Mouse (Mus musculus): ENCODE results near the gene Fat4.

Fat4 gene

DNA sequence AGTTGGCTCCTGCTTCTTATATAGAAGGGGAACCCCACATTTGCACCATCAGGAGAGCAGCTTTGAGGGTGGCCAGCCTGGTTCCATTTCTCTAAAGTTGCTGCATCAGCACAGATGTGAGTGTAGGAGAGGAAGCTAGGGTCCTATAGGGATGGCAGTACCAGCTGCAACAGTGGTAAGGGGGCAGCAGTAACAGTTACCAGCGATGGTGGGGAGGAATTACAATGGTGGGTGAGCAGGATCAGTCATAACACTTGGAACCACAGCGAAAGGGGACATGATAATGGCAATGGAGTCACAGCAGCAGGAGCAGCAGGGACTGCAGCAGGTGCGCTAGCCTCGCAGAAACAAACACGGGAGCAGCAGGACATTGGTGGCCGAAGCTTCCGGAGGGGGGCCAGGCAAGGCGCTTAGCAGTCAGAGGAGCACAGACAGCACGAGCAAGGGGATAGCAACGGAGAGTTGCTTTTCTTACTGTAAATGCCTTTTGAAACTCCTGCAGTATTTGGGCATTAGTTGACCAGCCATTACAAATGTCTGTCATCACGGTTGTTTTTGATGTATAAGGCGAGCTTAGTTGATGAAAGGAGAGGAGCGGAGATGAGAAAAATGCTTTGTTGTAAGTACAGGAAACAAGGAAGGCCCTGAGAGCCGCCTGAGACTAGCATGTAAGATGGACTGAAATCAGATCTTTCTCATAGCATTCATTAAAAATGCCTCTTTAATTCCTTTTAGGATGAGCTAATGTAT is 21.1 kb downstream of the Fat4 start:
- DNase-seq (ENCODE audit: low read depth, low spot score), result no peak

DNA sequence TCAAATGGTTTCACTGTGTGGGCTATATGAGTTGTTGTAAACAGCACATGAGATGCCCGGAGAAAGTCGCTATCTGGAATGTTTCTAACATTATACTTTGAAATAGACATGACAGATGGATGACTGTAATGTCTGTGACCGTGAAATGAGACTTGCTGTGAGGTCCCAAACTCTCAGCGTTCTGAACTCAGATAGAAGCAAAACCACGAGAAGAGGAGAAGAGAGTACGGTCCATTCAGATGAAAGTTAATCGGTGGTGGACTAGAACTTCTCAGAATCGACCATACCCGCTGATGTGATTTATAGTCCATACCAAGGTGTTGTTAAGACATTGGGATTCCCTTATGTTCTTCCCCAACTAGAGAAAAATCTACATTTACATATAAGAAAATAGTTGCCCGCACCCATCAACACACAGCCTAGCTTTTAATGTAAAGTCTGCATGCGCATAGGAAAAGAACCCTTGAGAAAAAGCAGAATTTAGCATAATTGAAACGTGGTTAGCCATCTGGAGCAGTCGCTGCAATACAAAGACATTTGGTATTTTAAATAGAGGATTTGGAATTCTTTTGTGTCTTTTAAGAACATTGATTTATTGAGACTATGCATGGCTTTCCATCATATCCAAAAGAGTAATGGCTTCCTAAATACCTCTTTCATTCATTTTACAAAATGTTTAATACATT is 21.8 kb downstream of the Fat4 start:
- no peak for DNase-seq (ENCODE audit: low read depth, low spot score)

DNA sequence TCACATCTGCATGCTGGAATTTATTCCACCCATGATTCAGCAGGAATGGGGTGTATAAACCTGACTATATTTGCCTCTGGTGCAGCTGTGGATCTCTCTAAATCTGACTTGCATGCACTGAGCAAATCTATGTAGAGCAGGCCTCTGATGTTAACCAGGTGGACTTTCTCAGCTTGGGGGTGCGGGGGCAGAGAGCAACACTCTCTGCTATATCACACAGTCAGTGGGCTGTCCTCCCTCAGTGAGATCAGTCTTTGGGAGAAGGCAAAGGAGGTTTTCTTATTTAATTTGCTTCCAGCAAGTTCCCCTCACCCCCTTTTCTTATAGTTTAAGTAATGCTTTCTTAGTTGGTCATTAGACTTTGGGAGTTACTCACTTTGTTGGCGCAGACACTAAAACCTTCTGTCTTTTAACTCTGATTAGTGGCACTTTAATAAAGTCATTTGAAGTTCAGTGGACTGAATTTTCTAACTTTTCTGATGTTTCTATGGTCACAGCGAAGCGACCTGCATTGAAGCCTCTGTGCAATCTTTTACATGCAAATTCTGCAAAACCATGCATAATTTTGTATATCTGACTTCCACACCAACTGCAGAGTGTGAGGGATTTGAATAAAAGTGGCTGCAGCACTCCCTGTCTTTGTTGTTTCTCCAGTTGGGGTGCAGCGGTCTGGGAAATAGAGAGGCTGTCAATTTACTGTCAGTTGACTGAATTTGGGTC is 26.2 kb downstream of the Fat4 start:
- no peak for DNase-seq (ENCODE audit: low read depth, low spot score)

DNA sequence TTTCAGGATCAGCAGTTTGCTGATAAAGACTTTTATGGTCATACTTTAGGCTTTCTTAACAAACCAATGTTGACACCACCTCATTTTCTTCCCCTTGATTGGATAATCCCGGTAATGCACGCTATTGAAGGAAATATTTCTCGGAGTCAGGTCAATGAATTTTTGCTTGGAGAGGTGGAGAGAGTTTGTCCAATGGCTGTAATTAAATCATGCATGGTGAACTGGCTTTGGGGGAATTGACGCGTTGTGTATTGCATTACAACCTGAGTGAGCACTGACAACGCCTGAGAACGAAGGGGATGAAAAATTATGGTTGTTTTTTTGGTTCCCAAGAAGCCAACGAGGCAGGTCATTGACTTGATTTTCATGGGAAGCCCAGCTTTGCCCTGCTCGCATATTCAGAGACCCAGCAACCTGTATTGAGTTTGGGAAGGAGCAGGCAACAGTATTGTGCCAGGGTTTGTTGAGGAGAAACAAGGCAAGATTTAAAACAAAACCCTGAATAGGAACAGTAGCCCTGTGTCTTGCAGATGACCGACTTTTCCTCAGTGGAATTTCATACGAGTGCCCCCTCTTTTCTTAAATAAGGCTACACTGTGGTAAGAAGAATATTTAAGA is 26.9 kb downstream of the Fat4 start:
- DNase-seq (ENCODE audit: low read depth, low spot score), result no peak

DNA sequence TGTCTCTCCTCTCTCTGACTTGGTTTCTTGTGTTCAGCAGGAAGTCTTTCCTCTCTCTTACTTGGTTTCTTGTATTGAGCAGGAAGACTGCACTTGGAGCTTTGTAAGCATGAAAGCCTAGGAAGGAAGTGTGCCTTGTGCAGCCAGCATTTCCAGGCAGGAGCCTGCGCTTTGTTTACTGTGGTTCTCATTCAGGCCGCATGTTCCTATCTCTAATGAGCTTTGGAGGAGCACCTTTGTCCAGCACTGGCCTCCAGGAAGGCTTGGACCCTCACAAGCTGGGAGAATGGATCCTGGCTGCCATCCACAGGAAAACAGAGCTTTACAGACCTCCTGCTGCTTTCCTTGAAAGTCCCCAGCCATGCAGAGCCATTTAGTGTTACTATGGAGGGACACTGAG is 32.2 kb downstream of the Fat4 start:
- no peak for DNase-seq (ENCODE audit: low read depth, low spot score)

DNA sequence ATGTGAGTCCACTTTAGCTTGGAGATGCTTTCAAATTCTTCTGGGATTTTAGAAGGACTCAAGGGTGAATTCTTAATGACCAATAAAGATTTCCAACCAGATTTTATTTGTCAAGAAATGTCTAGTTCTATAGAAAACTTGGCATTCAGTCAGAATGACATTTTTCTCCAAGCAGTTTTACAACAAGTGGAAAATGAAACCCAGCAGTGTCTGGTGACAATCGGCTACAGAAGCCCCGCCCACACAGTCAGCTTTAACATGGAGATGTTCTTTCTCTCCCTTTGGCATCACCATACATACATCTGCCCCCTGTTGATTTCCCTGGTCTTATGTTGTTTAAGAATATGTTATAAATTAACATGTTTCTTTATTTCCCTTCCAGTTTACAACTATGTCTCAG is 34.3 kb downstream of the Fat4 start:
- DNase-seq (ENCODE audit: low read depth, low spot score), result no peak

DNA sequence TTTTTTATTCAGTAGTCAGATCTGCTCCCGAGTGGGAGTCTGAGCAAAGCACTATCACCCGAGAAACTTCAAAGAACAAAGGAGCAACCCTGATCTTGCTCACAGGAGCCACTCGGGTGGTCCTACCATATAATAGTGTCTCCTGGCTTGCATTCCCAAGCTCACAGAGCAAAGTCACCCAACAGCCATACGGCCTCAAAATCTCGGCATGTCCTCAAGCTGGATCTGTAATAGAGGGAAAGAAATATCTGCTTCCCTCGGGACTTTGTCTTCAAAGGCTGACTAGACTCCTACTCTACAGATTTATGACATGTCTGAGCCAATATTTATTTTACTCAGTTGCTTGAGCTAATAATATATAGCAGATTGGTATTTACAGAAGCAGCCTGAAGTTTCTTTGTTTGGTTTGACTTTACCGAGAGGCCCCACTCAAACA is 36.5 kb downstream of the Fat4 start:
- DNase-seq (ENCODE audit: low read depth, low spot score), result no peak

DNA sequence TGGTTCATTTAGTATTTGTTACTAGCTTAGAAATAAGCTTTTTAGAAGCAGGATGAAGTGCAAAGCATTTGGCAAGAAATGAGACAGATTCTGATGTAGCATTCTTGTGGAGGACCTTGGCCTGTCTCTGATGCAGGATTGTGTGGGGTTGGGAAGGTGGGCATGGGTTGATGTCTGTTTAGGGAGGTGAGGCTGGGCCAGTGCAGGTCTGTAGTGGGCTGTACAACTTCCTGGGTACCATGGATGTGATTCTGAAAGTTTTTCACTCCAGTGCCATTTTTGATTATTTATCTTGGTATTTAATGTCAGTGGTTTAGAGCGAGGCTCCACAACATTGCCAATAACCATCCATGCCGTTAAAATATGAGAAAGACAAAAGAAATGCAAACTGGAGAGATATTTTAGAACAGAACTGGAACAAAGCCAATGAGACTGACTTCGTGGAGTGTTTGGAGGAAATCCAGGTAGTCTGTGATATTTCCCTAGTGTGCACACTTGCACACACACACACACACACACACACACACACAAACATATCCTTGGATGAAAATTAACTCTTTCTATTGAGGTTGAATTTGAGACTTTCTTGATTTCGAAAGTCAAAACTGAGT is 41.4 kb downstream of the Fat4 start:
- DNase-seq (ENCODE audit: low read depth, low spot score), result no peak

DNA sequence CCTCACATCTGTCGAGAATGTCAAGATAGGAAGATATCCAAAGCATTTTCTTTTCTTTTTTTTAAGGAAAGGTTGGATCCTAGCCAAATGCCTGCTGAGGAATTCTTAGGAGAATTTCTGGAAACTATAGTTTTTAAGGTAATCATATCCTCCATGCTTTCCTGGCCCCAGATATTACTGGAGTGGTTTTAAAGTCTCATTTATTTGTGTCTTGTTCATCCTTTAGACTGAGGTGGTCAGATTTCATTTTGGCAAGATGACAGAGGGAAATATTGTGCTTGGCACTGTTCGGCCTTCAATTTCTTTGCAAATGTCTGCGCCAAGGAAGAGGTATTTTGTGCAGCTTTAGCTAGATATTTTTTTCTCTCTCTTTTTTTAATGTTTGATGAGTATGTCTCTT is 42.0 kb downstream of the Fat4 start:
- no peak for DNase-seq (ENCODE audit: low read depth, low spot score)

DNA sequence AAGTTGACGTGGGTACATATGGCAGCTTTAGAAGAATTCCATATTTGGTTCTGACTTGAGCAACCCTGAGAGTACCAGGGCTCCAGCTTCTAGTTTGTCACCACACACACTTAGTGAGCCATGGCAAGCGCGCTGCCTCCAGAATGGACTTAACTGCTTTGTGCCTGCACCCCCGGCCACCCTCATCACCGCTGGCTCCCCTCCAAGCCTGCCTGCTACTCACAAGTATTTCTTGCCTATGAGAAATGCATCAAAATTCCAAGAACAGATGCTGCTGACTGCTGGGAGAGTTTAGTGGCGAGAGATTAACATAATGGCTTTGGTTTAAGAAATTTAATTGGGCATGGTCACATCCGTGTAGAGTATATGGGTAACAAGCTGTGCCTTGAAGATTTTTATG is 48.0 kb downstream of the Fat4 start:
- no peak for DNase-seq (ENCODE audit: low read depth, low spot score)

DNA sequence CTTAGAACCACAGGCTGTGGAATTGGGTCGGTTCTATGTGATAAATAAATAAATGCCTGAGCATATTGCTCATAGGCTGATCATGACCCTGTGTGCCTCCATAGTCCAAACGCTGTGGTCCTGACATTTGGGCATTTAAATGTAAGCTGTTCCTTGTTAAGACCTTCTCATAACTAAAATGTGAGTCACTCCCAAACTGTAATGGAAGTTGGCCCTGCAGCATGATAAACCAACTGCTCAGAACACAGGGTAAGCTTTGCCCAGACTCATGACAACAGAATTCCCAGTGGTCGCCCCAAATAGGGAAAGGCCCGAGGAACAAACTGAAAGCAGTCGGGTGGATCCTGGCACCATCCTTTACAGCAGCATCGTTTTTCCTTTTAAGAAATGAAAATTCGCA is 49.7 kb downstream of the Fat4 start:
- DNase-seq (ENCODE audit: low read depth, low spot score), result no peak

DNA sequence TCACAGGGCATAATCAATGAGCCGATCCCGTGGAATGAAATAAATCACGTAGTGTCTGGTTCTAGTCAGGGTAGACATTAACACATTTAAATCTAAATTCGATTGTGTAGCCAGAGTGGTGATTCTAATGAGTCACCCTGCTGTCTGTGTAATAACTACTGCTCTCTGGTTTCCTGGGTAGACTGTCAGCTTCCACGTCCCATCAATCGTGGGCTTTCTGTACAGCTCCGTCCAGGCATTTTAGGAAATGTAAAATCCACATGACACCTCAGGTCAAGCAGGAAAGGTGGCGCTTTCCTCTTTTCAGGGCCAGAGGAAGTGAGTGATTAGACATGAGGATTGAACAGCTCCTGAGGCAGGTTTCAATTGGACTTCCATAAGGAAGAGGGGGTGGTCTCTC is 50.4 kb downstream of the Fat4 start:
- DNase-seq (ENCODE audit: low read depth, low spot score), result no peak

DNA sequence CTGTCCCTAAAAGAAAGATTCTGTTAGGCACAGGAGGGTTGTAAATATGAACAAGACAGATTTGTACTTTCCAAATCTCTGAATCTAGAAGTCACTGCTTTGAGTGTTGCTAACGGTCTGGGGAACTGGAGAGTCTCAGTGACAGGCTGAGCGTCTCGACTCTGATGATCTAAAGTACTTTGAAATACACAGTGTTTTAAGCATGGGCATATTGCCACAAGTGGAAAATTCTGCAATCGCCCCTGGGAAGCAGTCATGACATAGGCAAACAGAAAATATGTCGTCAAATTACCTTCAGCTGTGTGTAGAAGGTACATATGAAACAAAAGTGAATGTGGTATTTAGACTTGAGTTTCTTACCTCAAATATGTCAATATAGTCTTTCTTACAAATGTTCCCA is 51.4 kb downstream of the Fat4 start:
- no peak for DNase-seq (ENCODE audit: low read depth, low spot score)

DNA sequence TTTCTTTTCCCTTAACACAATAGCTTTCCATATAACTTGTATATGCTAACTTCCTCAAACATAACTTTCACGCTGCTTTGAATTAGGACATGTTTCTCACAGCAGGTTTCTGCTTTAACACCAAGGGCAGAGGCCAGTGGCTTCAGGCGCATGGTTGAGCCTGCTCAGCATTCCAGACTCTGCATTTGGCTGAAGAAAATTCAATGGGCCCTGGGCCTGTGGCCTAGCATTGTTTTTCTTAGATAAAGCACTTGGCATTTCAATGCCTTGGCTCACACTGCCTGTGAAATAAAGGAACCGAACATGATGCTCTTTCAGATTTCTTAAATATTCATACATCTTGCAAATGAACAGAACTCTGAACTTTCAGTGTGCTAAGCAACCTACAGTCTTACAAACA is 52.8 kb downstream of the Fat4 start:
- DNase-seq (ENCODE audit: low read depth, low spot score), result no peak

DNA sequence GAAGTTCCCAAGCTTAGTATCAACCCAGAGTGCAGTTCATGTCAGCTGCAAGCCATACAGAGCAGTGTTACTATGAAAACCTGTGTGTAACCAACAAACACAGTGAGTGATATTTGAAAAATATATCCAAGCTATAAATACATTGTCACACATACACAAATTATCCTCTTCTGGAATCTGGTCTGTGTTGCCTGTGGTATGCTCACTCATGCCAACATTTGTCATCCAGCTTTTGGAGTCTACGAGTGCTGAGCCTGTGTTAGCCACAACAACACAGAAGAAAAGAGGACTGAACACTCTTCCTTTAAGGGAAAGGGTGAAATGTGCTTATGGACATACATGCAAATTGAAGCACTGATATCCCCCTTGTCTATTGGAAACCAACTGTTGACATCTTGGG is 53.6 kb downstream of the Fat4 start:
- DNase-seq (ENCODE audit: low read depth, low spot score), result no peak

DNA sequence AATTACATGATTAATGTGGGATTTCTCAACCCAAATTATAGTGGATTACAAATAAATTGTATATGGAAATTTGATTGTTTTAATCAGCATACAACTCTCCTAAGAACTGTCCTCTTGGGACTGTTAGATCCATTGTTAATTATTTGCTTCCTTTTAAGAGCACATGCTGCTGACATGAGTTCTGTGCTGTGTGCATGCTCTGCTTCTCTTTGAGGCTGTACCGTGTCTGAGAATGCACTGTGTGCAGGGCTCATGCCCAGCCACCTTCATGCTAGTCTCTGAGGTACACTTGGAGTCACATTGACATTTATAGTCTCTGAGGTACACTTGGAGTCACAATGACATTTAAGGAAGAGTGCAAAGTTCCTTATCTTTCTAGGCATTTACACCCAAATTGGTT is 58.4 kb downstream of the Fat4 start:
- no peak for DNase-seq (ENCODE audit: low read depth, low spot score)

DNA sequence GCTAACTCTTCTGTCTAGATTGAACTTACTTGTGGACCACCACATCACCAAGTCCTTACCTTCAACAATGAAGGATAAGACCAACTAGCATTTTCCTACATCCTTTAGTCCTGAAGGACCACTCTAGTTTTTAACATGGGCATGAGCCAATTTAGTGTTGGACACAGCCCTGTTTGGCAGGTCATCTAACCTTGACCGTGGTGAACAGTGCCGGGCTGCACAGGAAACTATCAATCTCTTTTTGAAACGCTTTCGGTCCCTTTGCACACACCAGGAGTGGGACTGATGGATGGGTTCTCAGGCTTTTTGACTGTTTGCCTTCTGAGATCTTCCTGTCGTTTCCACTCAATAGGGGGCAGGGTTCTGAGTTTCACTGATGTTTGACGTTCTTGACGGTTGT is 61.0 kb downstream of the Fat4 start:
- DNase-seq (ENCODE audit: low read depth, low spot score), result no peak

DNA sequence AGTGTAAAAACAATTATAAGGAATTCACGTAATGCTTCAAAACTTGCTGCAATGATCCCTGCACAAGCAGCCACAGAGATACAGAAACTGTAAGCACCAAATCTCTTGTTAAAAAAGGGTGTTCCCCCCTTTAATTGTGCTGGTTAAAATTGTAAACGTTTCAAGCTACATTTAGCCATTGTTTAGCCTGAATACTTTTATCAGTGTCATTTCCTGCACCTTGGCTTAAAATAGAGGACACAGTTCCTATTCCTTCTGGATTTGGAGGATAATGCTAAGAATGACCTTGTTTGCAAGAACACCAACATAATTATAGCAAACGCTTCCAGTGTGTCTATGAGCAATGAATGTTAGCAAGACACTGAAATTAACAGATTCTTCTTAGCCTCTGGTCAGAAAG is 65.9 kb downstream of the Fat4 start:
- DNase-seq (ENCODE audit: low read depth, low spot score), result no peak

DNA sequence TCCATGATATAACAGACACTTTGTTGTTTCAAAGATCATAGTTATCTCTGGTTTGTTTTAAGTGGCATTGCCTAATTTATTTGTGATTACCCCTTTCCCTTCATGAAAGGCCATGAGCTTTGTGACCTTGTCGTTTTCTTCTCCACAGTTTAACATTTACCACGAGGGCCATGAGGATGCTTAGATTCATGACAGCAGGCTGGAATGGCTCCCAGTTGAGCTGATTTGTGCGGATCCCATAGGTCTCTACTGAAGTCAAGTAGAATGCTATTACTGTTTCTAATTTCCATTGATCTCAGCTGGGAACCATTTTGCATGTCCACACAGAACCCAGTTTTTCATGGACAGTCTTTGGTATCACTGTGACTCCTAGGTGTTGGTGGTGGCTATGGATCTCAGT is 67.5 kb downstream of the Fat4 start:
- no peak for DNase-seq (ENCODE audit: low read depth, low spot score)

DNA sequence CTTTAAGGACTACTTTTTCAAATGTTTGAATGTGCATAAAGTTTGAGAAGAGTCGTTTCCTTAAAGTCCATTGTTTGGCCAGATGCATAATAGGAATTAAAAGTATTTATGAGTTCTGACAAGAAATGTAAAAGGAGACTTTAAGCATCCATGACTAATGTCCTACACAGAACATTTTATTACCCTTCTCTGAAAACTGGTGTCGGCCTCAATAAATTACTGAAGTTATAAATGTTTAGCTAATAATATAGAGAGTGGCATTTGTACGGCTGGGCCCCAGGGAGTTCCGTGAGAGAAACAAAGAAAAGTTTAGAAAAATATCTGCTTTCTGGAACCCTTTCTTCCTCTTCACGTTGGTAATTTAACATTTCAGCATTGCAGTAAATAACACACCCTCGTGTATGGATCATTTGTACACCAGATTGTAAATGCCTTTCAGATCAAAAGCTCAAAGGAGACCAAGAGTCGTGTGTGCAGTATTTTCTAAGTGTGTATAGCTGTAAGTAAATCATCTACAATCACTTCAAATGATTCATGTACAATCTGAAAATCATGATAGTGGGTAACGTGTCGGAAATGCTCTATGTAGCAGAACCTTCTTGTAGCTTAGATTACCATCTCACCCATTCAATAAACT is 69.4 kb downstream of the Fat4 start:
- DNase-seq (ENCODE audit: low read depth, low spot score), result no peak

DNA sequence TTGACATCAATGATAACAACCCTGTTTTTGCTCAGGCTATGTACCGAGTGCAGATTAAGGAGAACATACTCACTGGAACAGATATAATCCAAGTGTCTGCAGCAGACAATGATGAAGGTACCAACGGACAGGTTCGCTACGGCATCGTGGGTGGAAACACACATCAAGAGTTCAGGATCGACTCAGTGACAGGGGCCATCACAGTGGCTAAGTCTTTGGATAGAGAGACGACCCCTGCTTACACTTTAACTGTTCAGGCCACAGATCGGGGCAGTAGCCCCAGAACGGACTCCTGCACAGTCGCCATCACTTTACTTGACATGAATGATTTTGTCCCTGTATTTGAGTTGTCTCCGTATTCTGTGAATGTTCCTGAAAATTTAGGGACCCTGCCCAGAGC is 70.4 kb downstream of the Fat4 start:
- no peak for DNase-seq (ENCODE audit: low read depth, low spot score)

DNA sequence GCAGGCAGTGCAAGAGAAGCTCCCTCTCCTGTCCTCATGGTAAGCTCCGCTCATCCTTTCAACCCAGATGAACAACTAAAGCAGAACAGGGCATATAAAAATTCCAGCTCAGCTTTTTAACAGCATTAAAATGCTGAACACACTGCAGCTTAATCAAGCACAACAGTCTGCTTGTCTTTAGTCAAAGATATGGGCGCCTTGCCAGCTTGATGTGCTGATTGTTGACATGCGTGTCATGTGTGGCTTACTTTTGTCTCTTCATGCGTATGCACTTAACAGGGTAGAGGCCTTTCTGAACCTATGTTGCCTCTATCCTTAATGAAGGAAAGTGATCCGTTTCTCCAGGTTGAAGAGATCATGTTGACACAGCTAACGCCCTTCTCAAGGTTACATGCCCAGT is 75.6 kb downstream of the Fat4 start:
- DNase-seq (ENCODE audit: low read depth, low spot score), result no peak
